Mouse (Mus musculus): ENCODE data around the gene Smg7.

DNA sequence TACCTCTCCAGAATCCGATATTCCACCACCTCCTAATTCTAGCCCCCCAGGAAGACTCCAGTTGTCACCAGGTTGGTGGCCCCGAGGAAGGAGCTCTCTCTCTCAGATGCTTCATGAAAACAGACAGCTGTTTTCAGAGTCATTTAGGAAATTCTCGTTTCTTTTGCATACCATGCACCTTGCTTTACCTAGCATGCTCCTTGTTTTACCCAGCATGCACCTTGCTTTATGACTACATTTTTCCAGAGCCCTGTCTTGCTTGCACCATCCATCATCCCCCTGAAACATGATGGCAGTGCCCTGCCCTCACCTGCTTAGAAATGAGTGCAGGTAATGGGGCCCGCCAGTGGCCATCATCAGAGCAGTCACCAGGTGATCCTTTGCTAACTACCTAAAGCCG lies 70.8 kb downstream of the Smg7 start:
- TF ChIP-seq BHLHE40 (IDR thresholded peaks at IDR 0.05; ENCODE audit: borderline replicate concordance, low read depth, low read length) = no peak
- no peak for TF ChIP-seq CTCF (IDR thresholded peaks at IDR 0.05 in 2 of 3, conservative IDR thresholded peaks at IDR 0.05 in 1 of 3; ENCODE audit: control insufficient read depth in 1 of 3, insufficient read depth in 1 of 3, low read depth in 2 of 3, low read length in 3 of 3, poor library complexity in 1 of 3, severe bottlenecking in 1 of 3)
- TF ChIP-seq SIN3A (IDR thresholded peaks at IDR 0.05; ENCODE audit: low read length) = no peak
- no peak for TF ChIP-seq MAX (IDR thresholded peaks at IDR 0.05; ENCODE audit: low read length)
- no peak for TF ChIP-seq EP300 (IDR thresholded peaks at IDR 0.05; ENCODE audit: low read depth in 1 of 2, low read length in 2 of 2)
- TF ChIP-seq ZC3H11A (IDR thresholded peaks at IDR 0.05; ENCODE audit: low read depth, low read length) = no peak
- TF ChIP-seq NELFE (IDR thresholded peaks at IDR 0.05; ENCODE audit: low read depth, low read length) = no peak

All from MEL (cell line).